Comparison of ENCODE assay signal across 1 mouse cellular context in the genomic region with DNA sequence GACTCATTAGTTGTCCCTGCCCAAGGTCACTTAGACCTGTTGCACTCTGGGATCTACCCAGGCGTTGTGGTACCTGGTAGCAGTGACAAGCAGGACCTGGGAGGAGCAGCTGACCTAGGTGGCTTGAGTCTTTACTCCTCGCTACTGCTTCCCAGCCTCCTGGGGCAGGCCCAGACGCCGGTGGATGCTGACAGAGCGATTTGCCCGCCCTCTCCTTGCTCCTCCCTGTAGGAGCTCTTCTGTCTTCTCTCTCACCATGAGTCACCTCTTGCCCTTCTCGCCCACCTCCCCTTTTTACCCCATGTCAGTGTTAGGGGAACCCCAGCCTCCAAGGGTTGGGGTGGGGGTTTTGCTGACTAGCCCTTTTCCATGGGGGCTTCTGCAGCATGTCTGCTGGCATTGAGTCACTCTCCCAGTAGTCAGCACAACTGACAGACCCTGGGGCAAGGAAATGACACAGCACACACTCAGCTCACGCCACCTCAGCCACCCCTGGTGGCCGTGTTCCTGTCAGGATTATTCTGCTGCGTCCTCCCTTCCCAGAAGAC.
TF ChIP-seq lines count a peak whose summit lies in the region.

No protein-coding gene starts in this region.

TF ChIP-seq in CH12.LX, 34 proteins besides CTCF, POLR2A, EP300 and RAD21 (continued from another document):
- TF ChIP-seq ZKSCAN1 (IDR thresholded peaks at IDR 0.05; ENCODE audit: borderline replicate concordance, low read depth, low read length) (no peak), IRF4 (IDR thresholded peaks at IDR 0.05; ENCODE audit: low read depth, low read length) (no peak), MAFK (IDR thresholded peaks at IDR 0.05; ENCODE audit: insufficient replicate concordance, low read length) (peak; percentile 68; the same call in 1 of the 2 replicates), MAX (IDR thresholded peaks at IDR 0.05; ENCODE audit: low read length) (no peak), CHD2 (IDR thresholded peaks at IDR 0.05; ENCODE audit: low read length) (no peak), SMC3 (IDR thresholded peaks at IDR 0.05; ENCODE audit: low read depth, low read length) (0 out of 2 replicates have a peak, but pooled peaks have one; percentile 13), TCF12 (IDR thresholded peaks at IDR 0.05; ENCODE audit: low read depth, low read length) (no peak; the same call in 1 of the 2 replicates), MXI1 (IDR thresholded peaks at IDR 0.05; ENCODE audit: low read depth, low read length) (peak; percentile 40; the same call in 1 of the 2 replicates)
